Mouse (Mus musculus) stomach, embryonic 15.5 days (tissue): ENCODE measurements around the gene Cenpe. TPM values are rescaled to one million over a fixed set of nuclear protein-coding genes. Genes with fewer than 3 reads are reported as not detected.
"Not testable (repeated sequence)": the region's sequence is repeated elsewhere in the genome, so short reads cannot be mapped to it uniquely, and the experiment has no call there.

Source experiments
- ATAC-seq: fragments of 200-750 bp; cut with Nextera tagmentation; 2 replicates; pipeline ENCODE4 v1.8.0; 2017; ENCODE audit warnings: low read depth, moderate number of reproducible peaks, moderate TSS enrichment; ENCODE audit not compliant: insufficient read depth, low FRiP score
- H3K27ac ChIP-seq: fragments of 300-500 bp; sonication (generic); 2 replicates; pipeline ENCODE4 v1.5.1; 2015; ENCODE audit warnings: mild to moderate bottlenecking, inconsistent platforms
- H3K27me3 ChIP-seq: fragments of 300-500 bp; sonication (generic); replicated peaks from 2 replicates; pipeline ENCODE4 v1.6.1; 2015; ENCODE audit warnings: inconsistent platforms
- H3K36me3 ChIP-seq: fragments of 300-500 bp; sonication (generic); 2 replicates; pipeline ENCODE4 v1.6.1; 2015; ENCODE audit warnings: inconsistent platforms
- H3K4me1 ChIP-seq: fragments of 300-500 bp; sonication (generic); 2 replicates; pipeline ENCODE4 v1.6.1; 2015; ENCODE audit warnings: inconsistent platforms
- H3K4me2 ChIP-seq: fragments of 300-500 bp; sonication (generic); 2 replicates; pipeline ENCODE4 v1.6.1; 2015; ENCODE audit warnings: mild to moderate bottlenecking, inconsistent platforms
- H3K4me3 ChIP-seq: fragments of 300-500 bp; sonication (generic); replicated peaks from 2 replicates; pipeline ENCODE4 v1.5.1; 2015; ENCODE audit warnings: inconsistent platforms
- H3K9ac ChIP-seq: fragments of 300-500 bp; sonication (generic); 2 replicates; pipeline ENCODE4 v1.6.1; 2015; ENCODE audit warnings: inconsistent platforms
- H3K9me3 ChIP-seq: fragments of 300-500 bp; sonication (generic); 2 replicates; pipeline ENCODE4 v1.6.1; 2016; ENCODE audit warnings: inconsistent platforms
- WGBS: fragments of 180-500 bp; shearing (Covaris S2); methylation state at CpG from one replicate; pipeline ENCODE4 v1.1.7; 2015; 5-methylcytosine and 5-hydroxymethylcytosine counted together
- polyA plus RNA-seq: library from polyadenylated mRNA; unstranded; fragments of >200 nt; fragmentation: Nextera tagmentation; extraction: Ambion mirVana; gene quantifications from 2 replicates; pipeline ENCODE4 v1.2.1, GENCODE M21; 2015

Cenpe gene
- polyA plus RNA-seq: 24.2 and 24.4 TPM in 2 replicates

- peak; percentile 92 for ATAC-seq
- peaks cover 8% of the 10 kb centered on the region; the same call in 1 of the 2 replicates for H3K36me3 ChIP-seq
Observed at GRCm38 (mm10) chr3:135211805-135212657, at the start of gene Cenpe. Cenpe (plus strand) TSS chr3:135212537.

GRCm38 (mm10) chr3:135171898-135172446, 40.4 kb upstream of the Cenpe start:
- WGBS: 52% methylated on average over 3 of the region's 3 CpGs
- no peak overlapping the region for H3K27ac ChIP-seq
- H3K4me1 ChIP-seq: no peaks in the 10 kb centered on the region
- no peaks in the 10 kb centered on the region for H3K27me3 ChIP-seq
- H3K9me3 ChIP-seq: no peaks in the 10 kb centered on the region
- H3K9ac ChIP-seq: no peak overlapping the region
- no peak for ATAC-seq
- no peak overlapping the region for H3K4me3 ChIP-seq
- H3K36me3 ChIP-seq: no peaks in the 10 kb centered on the region
- H3K4me2 ChIP-seq: no peak overlapping the region

More at GRCm38 (mm10) chr3:135211805-135212657, at the start of gene Cenpe:
- Histone ChIP-seq H3K4me1 (peaks cover 12% of the 10 kb centered on the region; the same call in 1 of the 2 replicates), H3K9ac (peak within 1 kb of the TSS; percentile 73; the same call in 1 of the 2 replicates), H3K27me3 (no peaks in the 10 kb centered on the region), H3K4me2 (peak within 1 kb of the TSS; percentile 67), H3K9me3 (no peaks in the 10 kb centered on the region), H3K27ac (peak within 1 kb of the TSS; percentile 81), H3K4me3 (peak within 1 kb of the TSS; percentile 91)
- 3% methylated on average over 29 of the region's 29 CpGs for WGBS

- H3K9ac ChIP-seq: no peak overlapping the region
- H3K9me3 ChIP-seq: no peaks in the 10 kb centered on the region
- no peak overlapping the region for H3K27ac ChIP-seq
- H3K4me2 ChIP-seq: no peak overlapping the region
- ATAC-seq: no peak
- H3K4me3 ChIP-seq: no peak overlapping the region
- no peaks in the 10 kb centered on the region for H3K36me3 ChIP-seq
- WGBS: 77% methylated on average over 6 of the region's 6 CpGs
- H3K4me1 ChIP-seq: no peaks in the 10 kb centered on the region
- no peaks in the 10 kb centered on the region for H3K27me3 ChIP-seq
Observed at GRCm38 (mm10) chr3:135191861-135192260, 20.5 kb upstream of the Cenpe start.

- ATAC-seq, H3K4me2 ChIP-seq, H3K36me3 ChIP-seq, H3K9me3 ChIP-seq, H3K4me1 ChIP-seq, H3K9ac ChIP-seq, H3K27ac ChIP-seq, H3K4me3 ChIP-seq, H3K27me3 ChIP-seq: not testable (repeated sequence)
- WGBS: 86% methylated on average over 2 of the region's 2 CpGs
Observed at GRCm38 (mm10) chr3:135198051-135198450, 14.3 kb upstream of the Cenpe start.

GRCm38 (mm10) chr3:135200409-135201303, 11.7 kb upstream of the Cenpe start:
- Histone ChIP-seq H3K36me3 (no peaks in the 10 kb centered on the region), H3K4me3 (no peak overlapping the region), H3K4me1 (no peaks in the 10 kb centered on the region), H3K9me3 (no peaks in the 10 kb centered on the region), H3K27ac (no peak overlapping the region), H3K4me2 (no peak overlapping the region), H3K27me3 (no peaks in the 10 kb centered on the region), H3K9ac (no peak overlapping the region)
- ATAC-seq: no peak
- WGBS: 84% methylated on average over 17 of the region's 17 CpGs

- no peak for ATAC-seq
- H3K4me3 ChIP-seq: no peak overlapping the region
- no peak overlapping the region for H3K9ac ChIP-seq
- H3K9me3 ChIP-seq: no peaks in the 10 kb centered on the region
- H3K27ac ChIP-seq: no peak overlapping the region
- WGBS: 36% methylated on average over 4 of the region's 4 CpGs
- 0 out of 2 replicates have a peak, but pooled peaks cover under 1% of the 10 kb centered on the region for H3K4me1 ChIP-seq
- H3K36me3 ChIP-seq: no peaks in the 10 kb centered on the region
- no peaks in the 10 kb centered on the region for H3K27me3 ChIP-seq
- no peak overlapping the region for H3K4me2 ChIP-seq
Observed at GRCm38 (mm10) chr3:135206621-135207020, 5.7 kb upstream of the Cenpe start.

GRCm38 (mm10) chr3:135212658-135213350, 467 bp downstream of the Cenpe start:
- H3K27ac ChIP-seq: no peak overlapping the region
- H3K4me1 ChIP-seq: peaks cover 12% of the 10 kb centered on the region; the same call in 1 of the 2 replicates
- peak; percentile 63 for ATAC-seq

GRCm38 (mm10) chr3:135232058-135232457, 19.7 kb downstream of the Cenpe start:
- peaks cover 16% of the 10 kb centered on the region for H3K36me3 ChIP-seq

More at GRCm38 (mm10) chr3:135212658-135213350, 467 bp downstream of the Cenpe start:
- Histone ChIP-seq H3K9ac (peak overlapping the region; percentile 73; the same call in 1 of the 2 replicates), H3K9me3 (no peaks in the 10 kb centered on the region), H3K27me3 (no peaks in the 10 kb centered on the region), H3K4me3 (peak overlapping the region; percentile 91), H3K4me2 (peak overlapping the region; percentile 67), H3K36me3 (peaks cover 8% of the 10 kb centered on the region; the same call in 1 of the 2 replicates)
- under 1% methylated on average over 26 of the region's 26 CpGs for WGBS

GRCm38 (mm10) chr3:135232462-135232861, 20.1 kb downstream of the Cenpe start:
- Histone ChIP-seq H3K9ac (no peak overlapping the region), H3K36me3 (peaks cover 20% of the 10 kb centered on the region), H3K27ac (no peak overlapping the region), H3K9me3 (no peaks in the 10 kb centered on the region), H3K4me3 (no peak overlapping the region), H3K4me2 (no peak overlapping the region), H3K27me3 (no peaks in the 10 kb centered on the region), H3K4me1 (no peaks in the 10 kb centered on the region)
- ATAC-seq: no peak
- WGBS: 93% methylated on average over 3 of the region's 3 CpGs

More at GRCm38 (mm10) chr3:135232058-135232457, 19.7 kb downstream of the Cenpe start:
- Histone ChIP-seq H3K27me3 (no peaks in the 10 kb centered on the region), H3K27ac (no peak overlapping the region), H3K4me1 (no peaks in the 10 kb centered on the region), H3K9me3 (no peaks in the 10 kb centered on the region), H3K9ac (no peak overlapping the region), H3K4me3 (no peak overlapping the region), H3K4me2 (no peak overlapping the region)
- ATAC-seq: no peak
- 76% methylated on average over 3 of the region's 3 CpGs for WGBS

GRCm38 (mm10) chr3:135245733-135246132, 33.4 kb downstream of the Cenpe start:
- no peaks in the 10 kb centered on the region for H3K27me3 ChIP-seq
- H3K4me1 ChIP-seq: no peaks in the 10 kb centered on the region
- H3K4me3 ChIP-seq: no peak overlapping the region
- H3K36me3 ChIP-seq: peaks cover 41% of the 10 kb centered on the region
- ATAC-seq: no peak
- no peak overlapping the region for H3K9ac ChIP-seq
- H3K9me3 ChIP-seq: no peaks in the 10 kb centered on the region
- no peak overlapping the region for H3K27ac ChIP-seq
- H3K4me2 ChIP-seq: no peak overlapping the region

- Histone ChIP-seq H3K36me3 (peaks cover 44% of the 10 kb centered on the region), H3K27me3 (no peaks in the 10 kb centered on the region), H3K4me2 (no peak overlapping the region), H3K4me3 (no peak overlapping the region), H3K9me3 (no peaks in the 10 kb centered on the region), H3K27ac (no peak overlapping the region), H3K9ac (no peak overlapping the region), H3K4me1 (no peaks in the 10 kb centered on the region)
- ATAC-seq: no peak
- 89% methylated on average over 6 of the region's 6 CpGs for WGBS
Observed at GRCm38 (mm10) chr3:135246828-135247227, 34.5 kb downstream of the Cenpe start.
